Mouse (Mus musculus) limb, embryonic 10.5 days (tissue): ENCODE measurements around the gene Gtf3c5. TPM values are rescaled to one million over a fixed set of nuclear protein-coding genes. Genes with fewer than 3 reads are reported as not detected.

Source experiments
- DNase-seq: peaks from one replicate; pipeline ENCODE4 v3.0.0-alpha.2; 2017; ENCODE audit warnings: low spot score
- H3K27ac ChIP-seq: fragments of 300-500 bp; sonication (generic); 2 replicates; pipeline ENCODE4 v1.5.1; 2016; ENCODE audit warnings: mild to moderate bottlenecking
- H3K27me3 ChIP-seq: fragments of 300-500 bp; sonication (generic); 2 replicates; pipeline ENCODE4 v1.6.1; 2016; ENCODE audit warnings: low read depth, mild to moderate bottlenecking; ENCODE audit not compliant: poor library complexity, severe bottlenecking
- H3K36me3 ChIP-seq: fragments of 300-500 bp; sonication (generic); 2 replicates; pipeline ENCODE4 v1.6.1; 2016; ENCODE audit warnings: mild to moderate bottlenecking, moderate library complexity
- H3K4me1 ChIP-seq: fragments of 300-500 bp; sonication (generic); 2 replicates; pipeline ENCODE4 v1.6.1; 2016
- H3K4me3 ChIP-seq: fragments of 300-500 bp; sonication (generic); 2 replicates; pipeline ENCODE4 v1.5.1; 2016; ENCODE audit warnings: mild to moderate bottlenecking, moderate library complexity
- H3K9me3 ChIP-seq: fragments of 300-500 bp; sonication (generic); replicated peaks from 2 replicates; pipeline ENCODE4 v1.6.1; 2016; ENCODE audit warnings: mild to moderate bottlenecking
- WGBS: fragments of 180-500 bp; shearing (Covaris S2); methylation state at CpG from one replicate; pipeline ENCODE4 v1.1.7; 2016; 5-methylcytosine and 5-hydroxymethylcytosine counted together
- microRNA-seq: library from miRNA; unstranded; fragments of <30 nt; microRNA quantifications from one replicate; pipeline ENCODE4, GENCODE M21; 2017
- polyA plus RNA-seq: library from polyadenylated mRNA; unstranded; fragments of >200 nt; fragmentation: Nextera tagmentation; extraction: Ambion mirVana; gene quantifications from 2 replicates; pipeline ENCODE4 v1.2.1, GENCODE M21; 2016

The Gtf3c5 gene
- polyA plus RNA-seq, 1 experiment from 2014 or later: 71.6 TPM

GRCm38 (mm10) chr2:28523643-28524117, 59.9 kb downstream of the Gtf3c5 start:
- Histone ChIP-seq H3K36me3 (peaks cover 16% of the 10 kb centered on the region), H3K27ac (peak overlapping the region; percentile 27), H3K4me1 (peaks cover 69% of the 10 kb centered on the region), H3K27me3 (no peaks in the 10 kb centered on the region), H3K4me3 (no peak overlapping the region), H3K9me3 (no peaks in the 10 kb centered on the region)
- DNase-seq: no peak
- WGBS: 24% methylated on average over 5 of the region's 5 CpGs

DNA sequence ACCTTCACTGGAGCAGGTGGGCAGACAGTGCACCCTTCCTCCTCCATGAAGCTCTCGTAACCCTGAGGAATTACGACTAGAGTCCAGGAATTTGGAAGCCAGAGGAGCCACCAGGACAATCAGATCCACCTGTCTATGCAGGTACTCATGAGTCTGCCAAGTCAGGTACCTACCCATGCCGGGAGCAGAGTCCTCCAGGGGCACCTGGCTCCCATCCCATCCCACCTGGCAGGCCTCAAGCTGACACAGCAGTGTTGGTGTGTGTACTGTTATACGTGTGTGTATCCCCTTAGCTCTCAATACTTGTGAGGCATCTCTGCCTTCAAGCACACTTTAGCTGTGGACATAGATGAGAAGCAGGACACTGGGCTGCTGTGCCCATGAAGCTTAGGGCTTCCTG, 61.4 kb downstream of the Gtf3c5 start:
- Histone ChIP-seq H3K9me3 (no peaks in the 10 kb centered on the region), H3K27ac (peak overlapping the region; percentile 8; the same call in 1 of the 2 replicates), H3K27me3 (no peaks in the 10 kb centered on the region), H3K4me3 (no peak overlapping the region), H3K4me1 (peaks cover 73% of the 10 kb centered on the region), H3K36me3 (peaks cover 23% of the 10 kb centered on the region)
- DNase-seq: no peak
- 79% methylated on average over 4 of the region's 4 CpGs for WGBS

- H3K27me3 ChIP-seq: no peaks in the 10 kb centered on the region
- no peaks in the 10 kb centered on the region for H3K9me3 ChIP-seq
- WGBS: 84% methylated on average over 6 of the region's 6 CpGs
- no peak for DNase-seq
- peaks cover 73% of the 10 kb centered on the region for H3K4me1 ChIP-seq
- peak overlapping the region; percentile 8; the same call in 1 of the 2 replicates for H3K27ac ChIP-seq
- peaks cover 27% of the 10 kb centered on the region for H3K36me3 ChIP-seq
- no peak overlapping the region for H3K4me3 ChIP-seq
Measured at GRCm38 (mm10) chr2:28521571-28522151, 61.9 kb downstream of the Gtf3c5 start.

GRCm38 (mm10) chr2:28520581-28520980, 63.0 kb downstream of the Gtf3c5 start:
- 77% methylated on average over 5 of the region's 5 CpGs for WGBS

DNA sequence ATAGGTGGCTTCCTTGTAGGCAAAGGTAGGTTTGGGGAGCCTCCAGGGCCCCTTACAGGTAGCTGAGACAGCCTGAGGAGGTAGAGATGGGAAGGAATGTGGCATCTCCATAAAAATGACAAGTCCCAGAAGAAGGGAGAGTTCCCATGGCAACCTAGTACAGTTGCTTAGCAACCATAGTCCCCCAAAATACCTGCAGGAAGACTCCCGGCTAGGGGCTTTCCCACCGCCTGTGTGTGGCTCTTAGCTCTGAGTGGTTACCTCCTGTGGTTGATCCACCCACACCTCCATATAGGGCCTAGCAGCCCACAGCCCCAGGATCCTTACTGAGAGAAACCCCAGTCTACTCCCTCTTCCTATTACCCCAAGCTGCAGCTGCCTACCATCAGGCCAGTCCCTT, 65.3 kb downstream of the Gtf3c5 start:
- Histone ChIP-seq H3K27ac (no peak overlapping the region), H3K4me3 (no peak overlapping the region), H3K27me3 (no peaks in the 10 kb centered on the region), H3K36me3 (peaks cover 39% of the 10 kb centered on the region), H3K9me3 (no peaks in the 10 kb centered on the region), H3K4me1 (peaks cover 73% of the 10 kb centered on the region)
- WGBS: 36% methylated on average over 2 of the region's 2 CpGs
- DNase-seq: no peak

More at GRCm38 (mm10) chr2:28520581-28520980, 63.0 kb downstream of the Gtf3c5 start:
- peaks cover 36% of the 10 kb centered on the region for H3K36me3 ChIP-seq
- DNase-seq: no peak
- H3K9me3 ChIP-seq: no peaks in the 10 kb centered on the region
- peaks cover 70% of the 10 kb centered on the region for H3K4me1 ChIP-seq
- H3K27ac ChIP-seq: no peak overlapping the region
- no peak overlapping the region for H3K4me3 ChIP-seq
- no peaks in the 10 kb centered on the region for H3K27me3 ChIP-seq

DNA sequence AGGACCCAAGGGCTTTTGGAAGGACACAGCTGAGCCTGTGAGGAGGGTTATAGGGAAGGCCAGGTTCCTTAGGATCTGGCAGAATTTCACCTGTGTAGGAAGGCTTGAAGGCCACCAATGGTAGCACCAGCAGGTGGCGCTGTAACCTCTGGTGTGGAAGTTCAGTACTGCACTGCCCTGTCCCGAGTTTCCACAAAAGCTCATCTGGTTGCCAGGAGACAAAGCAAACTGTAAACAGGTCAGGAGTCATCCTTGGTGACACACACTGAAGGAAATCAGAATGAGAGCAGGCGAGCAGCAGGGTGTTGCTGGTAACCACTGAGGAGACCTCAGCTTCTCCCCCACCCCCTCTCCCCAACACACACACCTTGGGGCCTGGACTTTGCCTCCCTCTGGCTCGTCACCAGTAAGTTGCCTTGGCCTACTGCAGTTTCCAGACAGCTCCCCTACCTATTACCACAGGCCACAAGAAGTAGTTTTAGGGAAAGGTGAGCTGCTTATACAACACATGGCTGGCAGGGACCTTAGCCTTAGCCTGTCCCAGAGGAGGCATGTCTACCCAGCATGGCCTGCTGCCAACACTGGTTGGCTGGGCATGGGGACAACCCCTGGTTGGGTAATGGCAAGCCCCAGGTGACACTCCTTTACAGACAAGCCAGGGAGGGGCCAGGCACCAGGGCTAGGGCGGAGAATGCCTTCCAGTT, 66.2 kb downstream of the Gtf3c5 start:
- Histone ChIP-seq H3K4me1 (peaks cover 79% of the 10 kb centered on the region), H3K36me3 (peaks cover 35% of the 10 kb centered on the region), H3K27ac (no peak overlapping the region), H3K4me3 (no peak overlapping the region), H3K27me3 (0 out of 2 replicates have a peak, but pooled peaks cover 2% of the 10 kb centered on the region), H3K9me3 (no peaks in the 10 kb centered on the region)
- peak; percentile 86 for DNase-seq
- WGBS: 47% methylated on average over 5 of the region's 5 CpGs

Small RNA genes lying within 50 kb of the gene (microRNA-seq; reads per million reads assigned to microRNA genes)
- gene Gm22824: not detected

Other genes with a start within 250 kb of the Gtf3c5 start
- 4.2 and 6.3 TPM in 2 replicates for gene Ppp1r26, start 137.0 kb downstream of the Gtf3c5 start, polyA plus RNA-seq
- gene 1700007K13Rik, start 117.4 kb downstream of the Gtf3c5 start, polyA plus RNA-seq: 0.25 and 0.61 TPM in 2 replicates
- 70.3 and 75.9 TPM in 2 replicates for gene Mrps2, start 115.7 kb downstream of the Gtf3c5 start, polyA plus RNA-seq
- not detected in 2 replicates for gene Gbgt1, start 86.9 kb downstream of the Gtf3c5 start, polyA plus RNA-seq
- not detected in 2 replicates for gene Gm10134, start 77.7 kb downstream of the Gtf3c5 start, polyA plus RNA-seq
- gene Ralgds, start 70.6 kb downstream of the Gtf3c5 start, polyA plus RNA-seq: 46.7 and 58.9 TPM in 2 replicates
- gene Cel, start 20.3 kb downstream of the Gtf3c5 start, polyA plus RNA-seq: not detected in 2 replicates
- gene Gfi1b, start 38.2 kb upstream of the Gtf3c5 start, polyA plus RNA-seq: 3.5 and 4.2 TPM in 2 replicates
- gene Tsc1, start 57.5 kb upstream of the Gtf3c5 start, polyA plus RNA-seq: 24.2 and 26.9 TPM in 2 replicates
- gene Spaca9, start 116.0 kb upstream of the Gtf3c5 start, polyA plus RNA-seq: 2.5 and 2.8 TPM in 2 replicates
- gene Ak8, start 116.4 kb upstream of the Gtf3c5 start, polyA plus RNA-seq: 0.41 and 0.58 TPM in 2 replicates